Mouse (Mus musculus): ENCODE measurements at regions not wholly inside any gene's neighbourhood (a gene's known extent, or its start where the extent isn't known, plus 50 kb on each side); places are given as distances from the start of the nearest gene placed in this dataset.

- H3K4me1 ChIP-seq (ENCODE audit: control insufficient read depth in 2 of 2, insufficient read depth in 2 of 2, low read length in 2 of 2, poor library complexity in 1 of 2), result no peaks in the 10 kb centered on the region
- no peak for DNase-seq (ENCODE audit: low read depth, low spot score)
- no peak overlapping the region for H3K4me3 ChIP-seq (ENCODE audit: insufficient read depth in 1 of 2, low read depth in 1 of 2, low read length in 2 of 2, poor library complexity in 1 of 2, severe bottlenecking in 1 of 2)
- H3K27ac ChIP-seq (ENCODE audit: insufficient read depth, low read depth, low read length, poor library complexity, severe bottlenecking), result no peak overlapping the region
- H3K36me3 ChIP-seq (ENCODE audit: control insufficient read depth, insufficient read depth, low read length, poor library complexity, severe bottlenecking), result no peaks in the 10 kb centered on the region
- in situ Hi-C loops (cut with MboI; ENCODE audit: low sequenced_read_pairs in 2 of 2, unreplicated experiment in 2 of 2), result no loop called here
- no peak overlapping the region for H3K9ac ChIP-seq (ENCODE audit: insufficient read depth, low read depth, low read length, poor library complexity, severe bottlenecking)
- TF ChIP-seq ZC3H11A (IDR thresholded peaks at IDR 0.05; ENCODE audit: borderline replicate concordance, low read depth, low read length) (no peak), ZNF384 (IDR thresholded peaks at IDR 0.05; ENCODE audit: low read depth, low read length) (no peak), MAFK (IDR thresholded peaks at IDR 0.05; ENCODE audit: insufficient read depth, low read depth, low read length) (no peak), HCFC1 (IDR thresholded peaks at IDR 0.05; ENCODE audit: borderline replicate concordance, insufficient read depth, low read length) (no peak), CHD2 (IDR thresholded peaks at IDR 0.05; ENCODE audit: low read depth, low read length) (no peak)
- no peaks in the 10 kb centered on the region for H3K9me3 ChIP-seq (ENCODE audit: control insufficient read depth, insufficient read depth, low read depth, low read length)
Measured at GRCm38 (mm10) chr5:102287131-102287530, 194.1 kb upstream of the Arhgap24 start.

- Histone ChIP-seq H3K4me1 (ENCODE audit: control insufficient read depth in 2 of 2, insufficient read depth in 2 of 2, low read length in 2 of 2, poor library complexity in 1 of 2) (no peaks in the 10 kb centered on the region), H3K9ac (ENCODE audit: insufficient read depth, low read depth, low read length, poor library complexity, severe bottlenecking) (no peak overlapping the region), H3K9me3 (ENCODE audit: control insufficient read depth, insufficient read depth, low read depth, low read length) (no peaks in the 10 kb centered on the region), H3K36me3 (ENCODE audit: control insufficient read depth, insufficient read depth, low read length, poor library complexity, severe bottlenecking) (no peaks in the 10 kb centered on the region), H3K27ac (ENCODE audit: insufficient read depth, low read depth, low read length, poor library complexity, severe bottlenecking) (no peak overlapping the region), H3K4me3 (ENCODE audit: insufficient read depth in 1 of 2, low read depth in 1 of 2, low read length in 2 of 2, poor library complexity in 1 of 2, severe bottlenecking in 1 of 2) (no peak overlapping the region)
- TF ChIP-seq HCFC1 (IDR thresholded peaks at IDR 0.05; ENCODE audit: borderline replicate concordance, insufficient read depth, low read length) (no peak), MAFK (IDR thresholded peaks at IDR 0.05; ENCODE audit: insufficient read depth, low read depth, low read length) (no peak), CHD2 (IDR thresholded peaks at IDR 0.05; ENCODE audit: low read depth, low read length) (no peak), ZC3H11A (IDR thresholded peaks at IDR 0.05; ENCODE audit: borderline replicate concordance, low read depth, low read length) (no peak)
- DNase-seq (ENCODE audit: low read depth, low spot score), result no peak
- in situ Hi-C loops (cut with MboI; ENCODE audit: low sequenced_read_pairs in 2 of 2, unreplicated experiment in 2 of 2), result no loop called here
Measured at GRCm38 (mm10) chr5:102290866-102291265, 190.3 kb upstream of the Arhgap24 start.

- H3K9ac ChIP-seq (ENCODE audit: insufficient read depth, low read depth, low read length, poor library complexity, severe bottlenecking), result no peak overlapping the region
- no peak overlapping the region for H3K27ac ChIP-seq (ENCODE audit: insufficient read depth, low read depth, low read length, poor library complexity, severe bottlenecking)
- in situ Hi-C loops (cut with MboI; ENCODE audit: low sequenced_read_pairs in 2 of 2, unreplicated experiment in 2 of 2), result no loop called here
- TF ChIP-seq MAFK (IDR thresholded peaks at IDR 0.05; ENCODE audit: insufficient read depth, low read depth, low read length) (no peak), ZC3H11A (IDR thresholded peaks at IDR 0.05; ENCODE audit: borderline replicate concordance, low read depth, low read length) (no peak), HCFC1 (IDR thresholded peaks at IDR 0.05; ENCODE audit: borderline replicate concordance, insufficient read depth, low read length) (no peak), ZNF384 (IDR thresholded peaks at IDR 0.05; ENCODE audit: low read depth, low read length) (no peak), CHD2 (IDR thresholded peaks at IDR 0.05; ENCODE audit: low read depth, low read length) (no peak)
- no peaks in the 10 kb centered on the region for H3K36me3 ChIP-seq (ENCODE audit: control insufficient read depth, insufficient read depth, low read length, poor library complexity, severe bottlenecking)
- no peak for DNase-seq (ENCODE audit: low read depth, low spot score)
- no peaks in the 10 kb centered on the region for H3K4me1 ChIP-seq (ENCODE audit: control insufficient read depth in 2 of 2, insufficient read depth in 2 of 2, low read length in 2 of 2, poor library complexity in 1 of 2)
- no peak overlapping the region for H3K4me3 ChIP-seq (ENCODE audit: insufficient read depth in 1 of 2, low read depth in 1 of 2, low read length in 2 of 2, poor library complexity in 1 of 2, severe bottlenecking in 1 of 2)
- no peaks in the 10 kb centered on the region for H3K9me3 ChIP-seq (ENCODE audit: control insufficient read depth, insufficient read depth, low read depth, low read length)
Measured at GRCm38 (mm10) chr5:102295564-102295963, 185.6 kb upstream of the Arhgap24 start.

GRCm38 (mm10) chr5:102306309-102306708 lies 174.9 kb upstream of the Arhgap24 start:
- no peak overlapping the region for H3K9ac ChIP-seq (ENCODE audit: insufficient read depth, low read depth, low read length, poor library complexity, severe bottlenecking)
- no peaks in the 10 kb centered on the region for H3K9me3 ChIP-seq (ENCODE audit: control insufficient read depth, insufficient read depth, low read depth, low read length)
- no peak overlapping the region for H3K27ac ChIP-seq (ENCODE audit: insufficient read depth, low read depth, low read length, poor library complexity, severe bottlenecking)
- no peaks in the 10 kb centered on the region for H3K36me3 ChIP-seq (ENCODE audit: control insufficient read depth, insufficient read depth, low read length, poor library complexity, severe bottlenecking)
- no peaks in the 10 kb centered on the region for H3K4me1 ChIP-seq (ENCODE audit: control insufficient read depth in 2 of 2, insufficient read depth in 2 of 2, low read length in 2 of 2, poor library complexity in 1 of 2)
- no peak for TF ChIP-seq CHD2 (IDR thresholded peaks at IDR 0.05; ENCODE audit: low read depth, low read length)
- no peak for TF ChIP-seq MAFK (IDR thresholded peaks at IDR 0.05; ENCODE audit: insufficient read depth, low read depth, low read length)
- TF ChIP-seq ZNF384 (IDR thresholded peaks at IDR 0.05; ENCODE audit: low read depth, low read length), result no peak
- TF ChIP-seq ZC3H11A (IDR thresholded peaks at IDR 0.05; ENCODE audit: borderline replicate concordance, low read depth, low read length), result no peak
- TF ChIP-seq HCFC1 (IDR thresholded peaks at IDR 0.05; ENCODE audit: borderline replicate concordance, insufficient read depth, low read length), result no peak
- no peak for DNase-seq (ENCODE audit: low read depth, low spot score)
- no peak overlapping the region for H3K4me3 ChIP-seq (ENCODE audit: insufficient read depth in 1 of 2, low read depth in 1 of 2, low read length in 2 of 2, poor library complexity in 1 of 2, severe bottlenecking in 1 of 2)
- in situ Hi-C loops (cut with MboI; ENCODE audit: low sequenced_read_pairs in 2 of 2, unreplicated experiment in 2 of 2), result no loop called here

DNA sequence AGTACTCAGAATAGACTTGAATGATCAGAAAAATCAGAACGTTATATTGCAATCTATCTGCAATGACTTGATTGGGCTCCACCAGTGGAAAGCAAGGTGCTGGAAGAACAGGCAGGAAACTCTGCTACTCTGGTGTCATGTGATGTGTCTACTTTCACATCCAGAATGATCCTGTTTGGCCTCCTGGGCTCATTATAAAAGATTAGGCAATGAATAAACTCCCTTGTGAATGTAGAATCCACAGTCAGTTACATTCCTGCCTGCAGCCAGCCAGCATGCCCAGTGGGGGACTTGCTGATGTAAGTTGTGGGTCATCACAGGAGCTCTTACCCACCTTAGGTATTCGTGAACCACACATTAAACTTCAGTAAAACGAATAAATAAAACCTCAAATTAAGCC lies 174.5 kb upstream of the Arhgap24 start:
- Histone ChIP-seq H3K4me3 (ENCODE audit: insufficient read depth in 1 of 2, low read depth in 1 of 2, low read length in 2 of 2, poor library complexity in 1 of 2, severe bottlenecking in 1 of 2) (no peak overlapping the region), H3K27ac (ENCODE audit: insufficient read depth, low read depth, low read length, poor library complexity, severe bottlenecking) (no peak overlapping the region), H3K9ac (ENCODE audit: insufficient read depth, low read depth, low read length, poor library complexity, severe bottlenecking) (no peak overlapping the region), H3K4me1 (ENCODE audit: control insufficient read depth in 2 of 2, insufficient read depth in 2 of 2, low read length in 2 of 2, poor library complexity in 1 of 2) (no peaks in the 10 kb centered on the region), H3K9me3 (ENCODE audit: control insufficient read depth, insufficient read depth, low read depth, low read length) (no peaks in the 10 kb centered on the region), H3K36me3 (ENCODE audit: control insufficient read depth, insufficient read depth, low read length, poor library complexity, severe bottlenecking) (no peaks in the 10 kb centered on the region)
- in situ Hi-C loops (cut with MboI; ENCODE audit: low sequenced_read_pairs in 2 of 2, unreplicated experiment in 2 of 2), result no loop called here
- TF ChIP-seq ZC3H11A (IDR thresholded peaks at IDR 0.05; ENCODE audit: borderline replicate concordance, low read depth, low read length) (no peak), MAFK (IDR thresholded peaks at IDR 0.05; ENCODE audit: insufficient read depth, low read depth, low read length) (no peak), CHD2 (IDR thresholded peaks at IDR 0.05; ENCODE audit: low read depth, low read length) (no peak), ZNF384 (IDR thresholded peaks at IDR 0.05; ENCODE audit: low read depth, low read length) (no peak), HCFC1 (IDR thresholded peaks at IDR 0.05; ENCODE audit: borderline replicate concordance, insufficient read depth, low read length) (no peak)
- DNase-seq (ENCODE audit: low read depth, low spot score), result no peak
